Mouse (Mus musculus): ENCODE measurements at regions not wholly inside any gene's neighbourhood (a gene's known extent, or its start where the extent isn't known, plus 50 kb on each side); places are given as distances from the start of the nearest gene placed in this dataset.

DNA sequence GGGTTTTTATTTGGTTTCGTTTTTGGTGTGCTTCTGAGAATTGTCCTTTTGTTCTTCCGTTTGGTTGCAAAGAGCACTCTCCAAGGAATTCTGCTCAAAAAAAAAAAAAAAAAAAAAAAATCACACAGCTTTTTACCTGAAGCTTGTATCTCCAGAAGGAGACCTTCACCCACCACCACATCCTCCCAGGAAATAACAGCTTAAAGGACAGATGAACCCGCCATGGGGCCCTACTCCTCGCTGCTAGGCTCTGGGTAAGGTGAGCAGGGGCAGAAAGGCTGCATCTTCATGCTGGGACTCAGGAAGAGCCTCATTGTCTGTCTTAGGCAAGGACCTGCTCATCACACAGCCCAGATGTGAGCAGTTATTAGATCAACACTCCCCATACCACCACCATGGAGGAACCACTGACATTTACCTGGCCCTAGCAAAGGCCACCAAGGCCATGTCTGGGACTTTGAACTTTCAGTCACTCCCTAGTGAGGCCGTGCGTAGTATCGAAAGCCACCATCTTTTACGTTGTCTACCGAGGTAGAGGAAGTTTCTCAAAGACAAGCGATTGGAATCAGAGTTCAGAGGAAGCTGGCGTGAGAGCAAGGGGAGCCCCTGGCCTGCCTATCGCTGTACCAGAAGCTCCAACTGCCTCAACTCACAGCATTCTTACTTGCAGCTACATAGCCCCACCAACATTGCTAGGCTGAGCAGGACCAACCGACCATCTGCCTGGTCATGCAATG is 97.1 kb downstream of the Tomm20 start:
- no peak for TF ChIP-seq USF1 (IDR thresholded peaks at IDR 0.05; ENCODE audit: low read depth, low read length)
- no peak for TF ChIP-seq MAX (IDR thresholded peaks at IDR 0.05; ENCODE audit: low read length)
- peak; percentile 83 for TF ChIP-seq BHLHE40 (IDR thresholded peaks at IDR 0.05; ENCODE audit: low read depth, low read length)
- TF ChIP-seq ZC3H11A (IDR thresholded peaks at IDR 0.05; ENCODE audit: low read depth, low read length) = no peak
- no peak; the same call in 1 of the 2 replicates for TF ChIP-seq POLR2A (IDR thresholded peaks at IDR 0.05; ENCODE audit: low read depth, low read length)
- no peak for TF ChIP-seq CTCF (conservative IDR thresholded peaks at IDR 0.05 in 1 of 2, IDR thresholded peaks at IDR 0.05 in 1 of 2; ENCODE audit: low read depth in 2 of 2, low read length in 2 of 2)
- TF ChIP-seq SIN3A (IDR thresholded peaks at IDR 0.05; ENCODE audit: low read length) = no peak
- no peak for TF ChIP-seq ZMIZ1 (IDR thresholded peaks at IDR 0.05; ENCODE audit: low read depth, low read length)
- TF ChIP-seq EP300 (IDR thresholded peaks at IDR 0.05; ENCODE audit: low read length) = peak; percentile 86
- peak; percentile 66 for TF ChIP-seq CHD2 (IDR thresholded peaks at IDR 0.05; ENCODE audit: low read length)
- TF ChIP-seq MEF2A (IDR thresholded peaks at IDR 0.05; ENCODE audit: borderline replicate concordance, low read depth, low read length) = peak; percentile 76
- no peak; the same call in 1 of the 2 replicates for TF ChIP-seq RCOR1 (conservative IDR thresholded peaks at IDR 0.05; ENCODE audit: low read depth, low read length)
